Mouse (Mus musculus) thymus, postnatal 14 days (tissue): ENCODE data around the gene Plekhg5.
"Not testable (repeated sequence)": the region's sequence is repeated elsewhere in the genome, so short reads cannot be mapped to it uniquely, and the experiment has no call there.

Experiments
- DNase-seq: peaks from one replicate; pipeline ENCODE4 v3.0.0; 2021

Plekhg5 gene

GRCm38 (mm10) chr4:152072121-152072601 is at the start of gene Plekhg5:
Plekhg5 (plus strand) TSS chr4:152072498.
- no peak for DNase-seq

GRCm38 (mm10) chr4:152022506-152022905 is 49.8 kb upstream of the Plekhg5 start:
- DNase-seq = no peak

GRCm38 (mm10) chr4:152024525-152024924 is 47.8 kb upstream of the Plekhg5 start:
- no peak for DNase-seq

GRCm38 (mm10) chr4:152026751-152027508 is 45.4 kb upstream of the Plekhg5 start:
- no peak for DNase-seq

- DNase-seq = peak; percentile 96
Observed at GRCm38 (mm10) chr4:152027524-152027923, 44.8 kb upstream of the Plekhg5 start, which contains the start of gene Zbtb48. Zbtb48 (minus strand) TSS chr4:152027671.

- DNase-seq = no peak
Observed at GRCm38 (mm10) chr4:152028456-152028855, 43.8 kb upstream of the Plekhg5 start.

GRCm38 (mm10) chr4:152029087-152029486 is 43.2 kb upstream of the Plekhg5 start:
- DNase-seq = peak; percentile 33

- peak; percentile 29 for DNase-seq
Observed at GRCm38 (mm10) chr4:152029997-152030396, 42.3 kb upstream of the Plekhg5 start.

- no peak for DNase-seq
Observed at GRCm38 (mm10) chr4:152032922-152033321, 39.4 kb upstream of the Plekhg5 start.

GRCm38 (mm10) chr4:152036464-152036863 is 35.8 kb upstream of the Plekhg5 start:
- DNase-seq = not testable (repeated sequence)

GRCm38 (mm10) chr4:152038225-152038984 is 33.9 kb upstream of the Plekhg5 start, which contains the start of gene Tas1r1:
Tas1r1 (minus strand) TSS chr4:152038568.
- no peak for DNase-seq

- peak; percentile 96 for DNase-seq
Observed at GRCm38 (mm10) chr4:152038985-152039830, 33.1 kb upstream of the Plekhg5 start, which contains the start of gene Nol9. Nol9 (plus strand) TSS chr4:152039321.

- no peak for DNase-seq
Observed at GRCm38 (mm10) chr4:152039831-152040310, 32.4 kb upstream of the Plekhg5 start.

- no peak for DNase-seq
Observed at GRCm38 (mm10) chr4:152041924-152042641, 30.2 kb upstream of the Plekhg5 start.

- DNase-seq = no peak
Observed at GRCm38 (mm10) chr4:152043171-152043570, 29.1 kb upstream of the Plekhg5 start.

- DNase-seq = no peak
Observed at GRCm38 (mm10) chr4:152044609-152045008, 27.7 kb upstream of the Plekhg5 start.

GRCm38 (mm10) chr4:152062390-152063110 is 9.7 kb upstream of the Plekhg5 start:
- DNase-seq = no peak

GRCm38 (mm10) chr4:152067280-152067679 is 5.0 kb upstream of the Plekhg5 start:
- no peak for DNase-seq

GRCm38 (mm10) chr4:152068166-152068724 is 4.1 kb upstream of the Plekhg5 start:
- no peak for DNase-seq

- DNase-seq = no peak
Observed at GRCm38 (mm10) chr4:152069245-152069644, 3.1 kb upstream of the Plekhg5 start.
